Mouse (Mus musculus): Measurements from ENCODE around the gene Klhl25. TPM values are rescaled to one million over a fixed set of nuclear protein-coding genes. Genes with fewer than 3 reads are reported as not detected.
"Not testable (repeated sequence)": the region's sequence is repeated elsewhere in the genome, so short reads cannot be mapped to it uniquely, and the experiment has no call there.

Gene Klhl25
- polyA plus RNA-seq, 1 experiment from 2014 or later: 22.4 TPM

DNA sequence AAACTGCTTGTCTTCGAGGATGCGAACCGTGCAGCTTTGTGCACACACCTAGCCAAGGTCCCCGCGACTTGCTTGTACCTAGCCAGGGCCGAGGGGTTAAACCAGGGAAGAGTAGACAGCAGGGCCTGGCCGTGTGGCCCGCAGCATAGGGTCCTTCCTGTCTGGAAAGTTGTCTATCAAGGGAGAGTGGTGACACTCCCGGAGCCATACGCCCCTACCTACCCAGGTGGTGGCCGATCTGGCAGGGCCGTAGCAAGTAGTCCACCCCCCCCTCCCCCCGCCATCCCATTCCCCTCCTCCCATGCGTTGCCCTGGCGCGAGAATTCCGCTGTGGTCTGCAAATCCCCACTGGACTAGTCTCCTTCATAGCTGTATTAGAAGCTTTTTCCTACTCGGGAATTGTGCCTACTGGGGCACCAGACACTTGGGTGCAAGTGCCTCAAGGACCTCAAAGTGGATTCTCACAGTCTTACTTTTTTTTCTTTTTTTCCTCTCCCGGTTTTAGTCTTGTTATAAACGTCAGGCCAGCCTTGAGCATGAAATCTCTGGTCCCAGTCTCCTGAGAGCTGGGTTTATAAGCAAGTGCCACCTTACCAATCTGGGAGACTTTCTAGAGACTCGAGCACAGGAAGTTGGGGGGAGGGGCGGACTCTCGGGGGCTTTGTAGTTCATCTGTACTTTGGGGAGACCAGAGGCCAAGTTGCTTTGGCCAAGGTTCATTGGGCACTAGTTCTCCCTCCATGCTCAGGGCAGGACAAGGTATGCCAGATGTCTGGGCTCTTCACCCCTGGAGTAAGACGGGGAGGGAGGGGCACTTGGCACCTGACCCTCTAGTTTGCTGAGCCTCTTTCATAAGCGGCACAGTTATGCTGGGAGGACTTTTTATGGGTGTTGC is 913 bp downstream of the Klhl25 start:
- H3K4me1 ChIP-seq: peaks cover 43% of the 10 kb centered on the region
- no peaks in the 10 kb centered on the region for H3K9me3 ChIP-seq
- H3K27me3 ChIP-seq: no peaks in the 10 kb centered on the region
- peak; percentile 59 for ATAC-seq (ENCODE audit: low FRiP score, low read depth)
- no peaks in the 10 kb centered on the region for H3K36me3 ChIP-seq
- H3K4me2 ChIP-seq (replicated peaks): peak overlapping the region; percentile 93
- WGBS: 2% methylated on average over 25 of the region's 25 CpGs
- peak overlapping the region; percentile 79 for H3K27ac ChIP-seq (replicated peaks)
- peak overlapping the region; percentile 90 for H3K9ac ChIP-seq (replicated peaks)
- peak overlapping the region; percentile 86 for H3K4me3 ChIP-seq

DNA sequence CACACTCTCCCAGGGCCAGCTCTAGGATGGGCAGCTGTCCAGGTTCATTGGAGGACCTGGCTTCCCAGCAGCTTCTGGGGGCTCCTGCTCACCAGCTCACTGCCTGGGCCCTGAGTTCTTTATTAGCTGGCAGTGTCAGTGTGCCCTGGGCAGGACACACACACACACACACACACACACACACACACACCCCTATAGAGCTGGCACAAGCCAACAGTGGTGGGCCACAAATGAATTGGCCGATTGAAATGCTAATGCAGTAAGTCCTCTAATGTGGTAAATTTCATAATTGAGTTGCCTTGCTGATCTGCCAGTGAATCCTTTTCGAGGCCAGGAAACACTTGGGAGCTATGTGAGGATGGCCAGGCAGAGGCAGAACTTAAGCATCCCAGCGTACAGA is 2.3 kb downstream of the Klhl25 start:
- not testable (repeated sequence) for H3K27me3 ChIP-seq; H3K36me3 ChIP-seq; H3K27ac ChIP-seq (replicated peaks); H3K9me3 ChIP-seq; H3K4me3 ChIP-seq; ATAC-seq (ENCODE audit: low FRiP score, low read depth); H3K4me2 ChIP-seq (replicated peaks); H3K9ac ChIP-seq (replicated peaks)
- WGBS: 70% methylated on average over 1 of the region's 3 CpGs
- peaks cover 57% of the 10 kb centered on the region for H3K4me1 ChIP-seq

DNA sequence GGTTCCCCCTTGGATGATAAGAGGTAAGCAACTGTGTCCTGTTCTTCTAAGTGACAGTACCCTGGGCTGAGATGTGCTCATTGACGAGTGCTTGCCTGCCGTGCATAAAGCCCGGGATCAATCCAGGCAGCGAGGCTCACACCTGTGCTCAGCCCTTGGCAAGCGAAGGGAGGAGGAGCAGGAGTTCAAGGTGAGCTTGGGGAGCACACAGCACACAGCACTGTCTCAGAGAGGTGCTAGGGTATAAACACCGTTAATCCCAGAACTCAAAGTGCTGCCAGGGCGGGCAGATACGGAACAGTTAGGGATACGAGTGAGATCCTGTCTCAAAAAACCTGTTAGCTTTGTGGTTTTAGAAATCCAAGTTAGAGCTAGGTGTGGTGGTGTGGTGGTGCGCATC is 3.2 kb downstream of the Klhl25 start:
- H3K4me1 ChIP-seq: peaks cover 65% of the 10 kb centered on the region
- no peaks in the 10 kb centered on the region for H3K36me3 ChIP-seq
- 86% methylated on average over 10 of the region's 10 CpGs for WGBS
- no peak for ATAC-seq (ENCODE audit: low FRiP score, low read depth)
- H3K4me2 ChIP-seq (replicated peaks): no peak overlapping the region
- H3K27ac ChIP-seq (replicated peaks): no peak overlapping the region
- no peaks in the 10 kb centered on the region for H3K27me3 ChIP-seq
- no peaks in the 10 kb centered on the region for H3K9me3 ChIP-seq
- H3K9ac ChIP-seq (replicated peaks): no peak overlapping the region
- no peak overlapping the region for H3K4me3 ChIP-seq

DNA sequence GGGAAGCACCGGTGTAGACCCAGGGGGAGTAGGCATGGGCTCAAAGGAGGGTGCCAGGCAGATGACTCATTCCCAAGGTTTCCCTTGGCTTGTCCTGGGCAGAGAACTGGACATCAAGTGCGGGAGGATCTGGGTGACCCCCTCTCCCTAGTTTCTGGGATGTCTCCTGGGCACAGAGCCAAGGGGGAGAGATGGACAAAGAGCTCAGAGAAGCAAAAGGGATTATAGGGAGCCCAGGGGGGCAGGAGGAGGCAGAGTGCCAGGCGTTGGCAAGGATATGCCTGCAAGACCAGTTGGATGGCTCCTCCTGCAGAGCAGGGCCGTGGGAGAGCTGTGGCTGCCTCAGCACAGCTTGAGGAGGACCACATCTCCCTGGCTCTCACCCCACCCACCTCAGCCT is 4.3 kb downstream of the Klhl25 start:
- Histone ChIP-seq H3K9ac (replicated peaks) (0 out of 2 replicates have a peak overlapping the region, but pooled peaks have one; percentile 17), H3K27ac (replicated peaks) (peak overlapping the region; percentile 47; the same call in 1 of the 2 replicates), H3K4me1 (peaks cover 65% of the 10 kb centered on the region), H3K4me2 (replicated peaks) (peak overlapping the region; percentile 19; the same call in 1 of the 2 replicates), H3K36me3 (no peaks in the 10 kb centered on the region), H3K9me3 (no peaks in the 10 kb centered on the region), H3K4me3 (no peak overlapping the region), H3K27me3 (no peaks in the 10 kb centered on the region)
- ATAC-seq (ENCODE audit: low FRiP score, low read depth): no peak
- WGBS: 56% methylated on average over 4 of the region's 4 CpGs

DNA sequence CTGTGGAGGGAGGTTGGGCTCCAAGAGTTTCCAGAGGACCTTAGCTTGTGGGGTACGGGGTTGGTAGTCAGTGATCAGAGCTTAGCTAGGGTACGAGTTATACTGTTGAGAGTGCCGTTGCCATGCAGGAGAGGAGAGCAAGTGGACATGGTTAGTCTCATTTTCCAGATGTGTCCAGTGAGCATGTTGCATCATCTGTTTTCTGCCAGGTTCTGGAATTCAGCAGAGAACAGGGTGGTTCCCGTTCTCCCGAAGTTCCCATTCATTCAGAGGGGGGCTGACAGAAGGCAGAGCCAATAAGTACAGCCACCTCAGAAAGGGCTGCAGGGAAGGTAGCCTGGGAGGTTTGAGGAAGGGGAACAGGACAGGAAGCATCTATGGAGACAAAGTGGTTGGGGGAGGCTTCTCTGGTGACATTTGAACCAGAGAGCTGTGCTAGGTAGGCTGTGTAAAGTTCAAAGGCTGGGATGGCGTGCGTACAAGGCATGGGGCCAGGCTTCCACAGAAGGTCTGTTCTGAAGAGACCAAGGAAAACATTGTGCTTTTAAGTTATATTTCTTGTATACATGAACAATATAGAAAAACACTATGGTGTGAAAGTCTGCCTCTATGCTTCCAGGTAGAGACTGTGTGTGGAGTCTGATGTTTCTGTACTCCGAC is 5.2 kb downstream of the Klhl25 start:
- no peaks in the 10 kb centered on the region for H3K36me3 ChIP-seq
- no peak overlapping the region for H3K9ac ChIP-seq (replicated peaks)
- H3K4me3 ChIP-seq: no peak overlapping the region
- H3K4me2 ChIP-seq (replicated peaks): no peak overlapping the region
- no peaks in the 10 kb centered on the region for H3K9me3 ChIP-seq
- 73% methylated on average over 8 of the region's 8 CpGs for whole genome bisulfite sequencing
- no peak for ATAC-seq (ENCODE audit: low FRiP score, low read depth)
- peak overlapping the region; percentile 79 for H3K27ac ChIP-seq (replicated peaks)
- H3K4me1 ChIP-seq: peaks cover 65% of the 10 kb centered on the region
- no peaks in the 10 kb centered on the region for H3K27me3 ChIP-seq

DNA sequence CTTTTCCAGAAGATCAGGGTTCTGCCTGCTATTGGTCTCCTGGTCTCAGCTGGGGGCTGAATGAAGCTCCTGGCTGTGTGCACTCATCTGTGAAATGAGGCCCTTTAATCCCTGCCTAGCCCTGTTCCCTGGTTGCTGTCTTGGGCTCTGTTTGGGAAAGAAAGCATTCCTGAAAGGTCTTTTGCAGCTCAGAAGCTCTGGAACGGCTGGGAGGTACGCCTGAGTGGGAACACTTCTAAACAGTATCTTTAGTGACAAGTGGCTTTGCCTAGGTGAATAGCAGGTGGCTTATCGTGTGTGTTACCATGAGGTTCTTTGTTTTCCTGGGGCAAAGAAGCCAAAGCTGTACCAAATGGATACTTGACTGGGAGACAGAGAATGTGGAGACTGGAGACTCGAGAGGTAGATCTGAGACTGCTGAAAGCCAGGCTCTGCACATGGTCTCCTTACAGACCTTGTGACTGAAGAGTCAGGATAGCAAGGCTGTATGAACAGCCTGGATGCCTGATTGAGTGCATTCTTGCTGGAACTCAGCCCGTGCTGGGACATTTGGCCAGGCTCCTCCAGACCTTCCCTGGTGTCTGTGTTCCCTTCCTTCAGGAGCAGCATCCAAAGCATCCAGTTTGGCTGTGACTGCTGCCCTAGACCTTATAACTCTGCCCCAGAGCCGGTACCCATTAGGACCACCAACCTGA is 6.3 kb downstream of the Klhl25 start:
- no peaks in the 10 kb centered on the region for H3K27me3 ChIP-seq
- H3K9ac ChIP-seq (replicated peaks): no peak overlapping the region
- 0 out of 2 replicates have a peak, but pooled peaks cover 3% of the 10 kb centered on the region for H3K36me3 ChIP-seq
- no peaks in the 10 kb centered on the region for H3K9me3 ChIP-seq
- H3K4me1 ChIP-seq: peaks cover 59% of the 10 kb centered on the region
- ATAC-seq (ENCODE audit: low FRiP score, low read depth): peak; percentile 62
- H3K27ac ChIP-seq (replicated peaks): peak overlapping the region; percentile 79
- peak overlapping the region; percentile 10 for H3K4me2 ChIP-seq (replicated peaks)
- WGBS: 12% methylated on average over 6 of the region's 6 CpGs
- no peak overlapping the region for H3K4me3 ChIP-seq

DNA sequence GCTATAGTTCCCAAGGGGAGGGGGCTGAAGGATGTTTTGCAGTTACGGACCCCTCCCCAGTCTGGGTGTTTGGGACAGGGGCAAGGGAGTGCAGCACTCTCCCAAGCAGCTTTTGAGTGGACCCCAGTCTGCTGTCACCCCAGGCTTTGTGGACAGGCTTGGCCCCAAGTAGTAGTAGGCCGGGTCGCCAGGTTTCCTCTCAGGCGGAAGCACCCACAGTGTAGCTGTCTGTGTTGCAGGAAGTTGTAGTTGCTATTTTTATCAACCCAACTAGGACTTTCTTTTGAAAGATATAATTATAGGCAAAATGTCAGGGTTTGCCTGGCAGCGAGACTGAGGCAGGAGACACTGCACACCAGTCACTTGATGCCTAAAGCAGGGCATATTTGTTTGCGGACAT is 6.9 kb downstream of the Klhl25 start:
- no peak overlapping the region for H3K9ac ChIP-seq (replicated peaks)
- 62% methylated on average over 6 of the region's 6 CpGs for WGBS
- H3K27ac ChIP-seq (replicated peaks): peak overlapping the region; percentile 79
- ATAC-seq (ENCODE audit: low FRiP score, low read depth): no peak
- no peak overlapping the region for H3K4me3 ChIP-seq
- H3K27me3 ChIP-seq: no peaks in the 10 kb centered on the region
- H3K4me1 ChIP-seq: peaks cover 53% of the 10 kb centered on the region
- H3K9me3 ChIP-seq: no peaks in the 10 kb centered on the region
- H3K4me2 ChIP-seq (replicated peaks): no peak overlapping the region
- H3K36me3 ChIP-seq: peaks cover 8% of the 10 kb centered on the region; the same call in 1 of the 2 replicates

DNA sequence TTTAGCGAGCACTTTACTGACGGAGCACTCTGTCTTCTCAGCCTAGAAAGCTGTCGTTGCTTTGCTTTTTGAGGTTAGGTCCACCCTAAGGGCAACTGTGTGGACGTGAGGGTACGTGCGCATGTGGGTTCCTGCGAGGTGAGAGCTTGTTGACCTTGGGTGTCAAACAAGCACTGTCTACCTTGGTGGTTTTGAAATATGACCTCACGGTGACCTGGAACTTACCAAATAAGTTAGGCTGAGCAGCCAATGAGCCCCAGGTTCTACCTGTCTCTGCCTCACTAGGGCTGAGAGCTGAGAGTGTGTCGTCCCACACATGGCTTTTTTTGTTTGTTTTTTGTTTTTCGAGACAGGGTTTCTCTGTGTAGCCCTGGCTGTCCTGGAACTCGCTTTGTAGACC is 8.1 kb downstream of the Klhl25 start:
- 88% methylated on average over 11 of the region's 11 CpGs for WGBS
- Histone ChIP-seq H3K27ac (replicated peaks) (no peak overlapping the region), H3K4me2 (replicated peaks) (no peak overlapping the region), H3K9ac (replicated peaks) (no peak overlapping the region), H3K36me3 (peaks cover 8% of the 10 kb centered on the region; the same call in 1 of the 2 replicates), H3K4me1 (peaks cover 50% of the 10 kb centered on the region), H3K4me3 (no peak overlapping the region), H3K27me3 (no peaks in the 10 kb centered on the region), H3K9me3 (no peaks in the 10 kb centered on the region)
- no peak for ATAC-seq (ENCODE audit: low FRiP score, low read depth)

DNA sequence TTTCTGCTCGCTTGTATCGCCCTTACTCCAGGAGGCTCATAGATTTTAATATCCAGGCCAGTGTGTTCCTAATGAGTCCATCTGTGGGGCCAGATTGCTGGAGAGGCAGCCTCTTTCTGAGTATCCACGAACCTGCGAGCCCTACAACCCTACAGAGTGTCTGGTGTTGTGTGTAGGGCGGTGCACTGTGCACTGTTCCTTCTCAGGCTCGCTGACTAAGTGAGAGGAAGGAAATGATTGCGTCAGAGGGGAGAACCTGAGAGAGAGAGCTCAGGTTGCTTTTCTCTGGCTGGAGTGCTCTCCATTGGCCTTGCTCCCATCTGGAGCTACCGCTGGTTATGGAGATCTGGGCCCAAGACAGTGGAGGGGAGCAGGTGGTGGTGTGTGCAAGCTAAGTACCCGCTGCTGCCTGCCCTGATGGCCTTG is 11.7 kb downstream of the Klhl25 start:
- Histone ChIP-seq H3K4me3 (no peak overlapping the region), H3K36me3 (peaks cover 20% of the 10 kb centered on the region), H3K27me3 (no peaks in the 10 kb centered on the region), H3K9me3 (no peaks in the 10 kb centered on the region), H3K27ac (replicated peaks) (no peak overlapping the region; the same call in 1 of the 2 replicates), H3K9ac (replicated peaks) (no peak overlapping the region), H3K4me1 (peaks cover 15% of the 10 kb centered on the region), H3K4me2 (replicated peaks) (no peak overlapping the region)
- no peak for ATAC-seq (ENCODE audit: low FRiP score, low read depth)
- 83% methylated on average over 9 of the region's 9 CpGs for WGBS

DNA sequence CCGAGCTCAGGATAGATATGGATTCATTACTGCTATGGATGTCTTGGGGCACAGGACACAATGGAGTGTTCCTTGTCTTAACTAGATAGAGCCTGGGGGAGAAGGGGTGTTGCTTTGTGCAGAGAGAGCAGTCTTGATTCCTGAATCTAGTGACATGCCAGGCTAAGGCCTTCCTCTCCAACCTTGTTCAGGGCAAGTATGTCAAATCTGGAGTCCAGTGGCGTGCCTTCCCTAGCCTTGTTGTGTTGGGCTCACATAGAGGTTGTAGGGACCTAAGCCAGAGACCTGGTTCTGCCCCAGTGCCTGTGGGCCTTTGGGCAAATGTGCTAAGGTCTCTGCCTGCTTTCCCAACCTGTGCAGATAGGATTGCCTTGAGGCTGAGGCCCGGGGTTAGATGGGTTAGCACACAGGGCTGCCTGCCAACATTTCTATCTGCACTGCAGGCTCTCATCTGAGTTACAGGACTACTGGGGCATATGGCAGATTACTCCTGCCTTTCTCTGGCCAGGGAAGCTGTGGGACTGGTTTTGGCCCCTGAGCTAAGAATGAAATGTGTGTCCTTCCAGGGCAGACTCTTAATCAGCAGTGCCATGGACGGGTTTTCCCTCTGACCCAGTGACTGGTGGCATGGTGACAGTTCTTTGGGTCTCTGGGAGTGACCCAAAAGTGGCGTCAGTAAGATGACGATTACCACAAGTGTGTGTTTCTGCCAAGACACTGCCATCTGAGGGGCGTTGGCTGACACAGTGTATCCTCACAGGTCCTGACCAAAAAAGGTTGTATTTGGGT is 13.7 kb downstream of the Klhl25 start:
- H3K4me2 ChIP-seq (replicated peaks); H3K9me3 ChIP-seq; H3K27me3 ChIP-seq; ATAC-seq (ENCODE audit: low FRiP score, low read depth); H3K9ac ChIP-seq (replicated peaks); H3K4me3 ChIP-seq; H3K4me1 ChIP-seq; H3K27ac ChIP-seq (replicated peaks): not testable (repeated sequence)
- WGBS: 95% methylated on average over 7 of the region's 7 CpGs
- peaks cover 40% of the 10 kb centered on the region for H3K36me3 ChIP-seq

DNA sequence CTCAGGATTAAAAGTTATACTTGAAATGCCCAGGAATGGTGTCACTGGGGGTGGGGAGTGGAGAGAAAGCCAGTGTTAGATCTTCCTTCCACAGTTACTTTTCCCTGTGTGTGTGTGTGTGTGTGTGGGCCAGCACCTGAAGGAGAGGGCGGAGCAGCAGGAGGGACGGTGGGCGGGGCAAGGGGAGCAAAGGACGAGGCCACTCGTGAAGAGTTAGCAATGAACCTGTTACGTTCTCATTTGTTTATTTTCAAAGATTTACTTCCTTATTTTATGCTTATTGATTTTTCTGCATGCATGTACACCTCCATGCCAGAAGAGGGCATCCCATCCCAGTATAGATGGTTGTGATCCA is 14.3 kb downstream of the Klhl25 start:
- ATAC-seq (ENCODE audit: low FRiP score, low read depth); H3K9ac ChIP-seq (replicated peaks); H3K4me2 ChIP-seq (replicated peaks); H3K4me1 ChIP-seq; H3K27ac ChIP-seq (replicated peaks); H3K9me3 ChIP-seq; H3K4me3 ChIP-seq; H3K27me3 ChIP-seq: not testable (repeated sequence)
- WGBS: 93% methylated on average over 6 of the region's 6 CpGs
- peaks cover 46% of the 10 kb centered on the region for H3K36me3 ChIP-seq
